Mouse (Mus musculus) myocyte (in vitro differentiated cells): ENCODE results near the gene Eef1akmt4. TPM values are rescaled to one million over a fixed set of nuclear protein-coding genes. Genes with fewer than 3 reads are reported as not detected.
A peak's percentile ranks its signal among the peaks of the same experiment; 100 is the strongest.

Experiments used
- H3K27me3 ChIP-seq: one replicate; pipeline ENCODE4 v1.6.1; 2011; ENCODE audit not compliant: control insufficient read depth, insufficient read depth, insufficient read length
- H3K36me3 ChIP-seq: one replicate; pipeline ENCODE4 v1.6.1; 2011; ENCODE audit not compliant: control insufficient read depth, insufficient read depth
- H3K4me2 ChIP-seq: one replicate; pipeline ENCODE4 v1.6.1; 2011; ENCODE audit warnings: low read depth, control low read depth
- H3K4me3 ChIP-seq: one replicate; pipeline ENCODE4 v1.5.1; 2011; ENCODE audit warnings: mild to moderate bottlenecking, control low read depth, moderate library complexity
- H3K79me2 ChIP-seq: one replicate; pipeline ENCODE4 v1.6.1; 2011; ENCODE audit not compliant: control insufficient read depth, insufficient read depth
- H3ac ChIP-seq: one replicate; pipeline ENCODE4 v1.6.1; 2011; ENCODE audit not compliant: control insufficient read depth, insufficient read length
- CEBPB ChIP-seq: IDR thresholded peaks from 2 replicates; pipeline ENCODE4 v1.6.1; 2011; ENCODE audit warnings: mild to moderate bottlenecking, moderate library complexity; ENCODE audit not compliant: poor library complexity, insufficient read depth, severe bottlenecking
- E2F4 ChIP-seq: IDR thresholded peaks from one replicate; pipeline ENCODE4 v1.6.1; 2011; ENCODE audit warnings: mild to moderate bottlenecking, control low read depth, moderate library complexity; ENCODE audit not compliant: insufficient read depth
- MAX ChIP-seq: IDR thresholded peaks from one replicate; pipeline ENCODE4 v1.6.1; 2011; ENCODE audit warnings: low read depth, mild to moderate bottlenecking, control low read depth
- MYOD1 ChIP-seq, 3 experiments: IDR thresholded peaks; one replicate each; pipeline ENCODE4 v1.6.1; 2011; ENCODE audit warnings: control low read depth in 2 of 3, low read depth in 2 of 3, mild to moderate bottlenecking in 2 of 3, moderate library complexity in 1 of 3; ENCODE audit not compliant: insufficient read length in 2 of 3, control insufficient read depth in 1 of 3
- MYOG ChIP-seq, 3 experiments: IDR thresholded peaks; one replicate each; pipeline ENCODE4 v1.6.1; 2011; ENCODE audit warnings: control low read depth in 2 of 3, low read depth in 2 of 3, mild to moderate bottlenecking in 2 of 3; ENCODE audit not compliant: insufficient read length in 2 of 3, control insufficient read depth in 1 of 3, insufficient read depth in 1 of 3
- POLR2A ChIP-seq: IDR thresholded peaks from one replicate; pipeline ENCODE4 v1.6.1; 2011; ENCODE audit warnings: low read depth, mild to moderate bottlenecking, control low read depth, moderate library complexity; ENCODE audit not compliant: insufficient read length
- POLR2AphosphoS2 ChIP-seq: IDR thresholded peaks from one replicate; pipeline ENCODE4 v1.6.1; 2011; ENCODE audit warnings: low read depth, control low read depth; ENCODE audit not compliant: insufficient read length
- REST ChIP-seq: IDR thresholded peaks from one replicate; pipeline ENCODE4 v1.6.1; 2011; ENCODE audit warnings: mild to moderate bottlenecking, control low read depth, moderate library complexity; ENCODE audit not compliant: insufficient read depth, insufficient read length
- SRF ChIP-seq: IDR thresholded peaks from one replicate; pipeline ENCODE4 v1.6.1; 2011; ENCODE audit warnings: low read depth; ENCODE audit not compliant: control insufficient read depth, insufficient read length
- TCF12 ChIP-seq: IDR thresholded peaks from one replicate; pipeline ENCODE4 v1.6.1; 2011; ENCODE audit warnings: mild to moderate bottlenecking, control low read depth; ENCODE audit not compliant: poor library complexity, insufficient read depth, severe bottlenecking
- TCF3 ChIP-seq: IDR thresholded peaks from one replicate; pipeline ENCODE4 v1.6.1; 2011; ENCODE audit warnings: low read depth, control low read depth; ENCODE audit not compliant: insufficient read length
- USF1 ChIP-seq: IDR thresholded peaks from one replicate; pipeline ENCODE4 v1.6.1; 2011; ENCODE audit warnings: low read depth, mild to moderate bottlenecking, control low read depth, moderate library complexity
- polyA plus RNA-seq: library from polyadenylated mRNA; unstranded; fragments of >200 nt; fragmentation: generic; extraction: Trizol; gene quantifications from one replicate; pipeline ENCODE4 v1.2.1, GENCODE M21; 2012; ENCODE audit warnings: missing spikeins

Gene Eef1akmt4
- polyA plus RNA-seq, 1 experiment, result 19.1 TPM

GRCm38 (mm10) chr16:20628871-20629391 is 17.5 kb downstream of the Eef1akmt4 start:
- peak overlapping the region; percentile 78 for H3K4me2 ChIP-seq
- H3K4me3 ChIP-seq, result peak overlapping the region; percentile 34
- TF ChIP-seq CEBPB, result no peak
- no peak for TF ChIP-seq TCF12
- no peak for TF ChIP-seq MAX
- TF ChIP-seq MYOG (IDR thresholded peaks at IDR 0.05; ENCODE audit: control insufficient read depth in 1 of 3, insufficient read depth in 1 of 3, insufficient read length in 2 of 3, low read depth in 2 of 3), result no peak
- TF ChIP-seq MYOD1 (IDR thresholded peaks at IDR 0.05; ENCODE audit: control insufficient read depth in 1 of 3, insufficient read length in 2 of 3, low read depth in 2 of 3), result no peak
- no peak for TF ChIP-seq SRF
- TF ChIP-seq USF1, result no peak
- no peak for TF ChIP-seq POLR2AphosphoS2
- H3K27me3 ChIP-seq, result no peaks in the 10 kb centered on the region
- no peaks in the 10 kb centered on the region for H3K36me3 ChIP-seq
- no peak overlapping the region for H3ac ChIP-seq
- no peaks in the 10 kb centered on the region for H3K79me2 ChIP-seq

- Histone ChIP-seq H3K4me2 (peak within 1 kb of the TSS; percentile 78), H3K4me3 (peak within 1 kb of the TSS; percentile 34), H3K27me3 (no peaks in the 10 kb centered on the region), H3K79me2 (no peaks in the 10 kb centered on the region), H3K36me3 (no peaks in the 10 kb centered on the region), H3ac (no peak within 1 kb of the TSS)
- no peak for TF ChIP-seq REST
- TF ChIP-seq MYOD1 (IDR thresholded peaks at IDR 0.05; ENCODE audit: control insufficient read depth in 1 of 3, insufficient read length in 2 of 3, low read depth in 2 of 3), result no peak
- peak; percentile 38 for TF ChIP-seq POLR2AphosphoS2
- no peak for TF ChIP-seq MYOG (IDR thresholded peaks at IDR 0.05; ENCODE audit: control insufficient read depth in 1 of 3, insufficient read depth in 1 of 3, insufficient read length in 2 of 3, low read depth in 2 of 3)
- no peak for TF ChIP-seq SRF
- peak; percentile 64 for TF ChIP-seq POLR2A
Measured at GRCm38 (mm10) chr16:20629731-20630634, 18.6 kb downstream of the Eef1akmt4 start, which contains the start of gene Ece2. Gene Ece2 (plus strand): TSS chr16:20629828.

GRCm38 (mm10) chr16:20637410-20637809 is 26.0 kb downstream of the Eef1akmt4 start:
- Histone ChIP-seq H3K4me3 (no peak overlapping the region), H3K36me3 (no peaks in the 10 kb centered on the region), H3ac (no peak overlapping the region), H3K4me2 (no peak overlapping the region), H3K79me2 (no peaks in the 10 kb centered on the region), H3K27me3 (no peaks in the 10 kb centered on the region)
- no peak for TF ChIP-seq SRF
- no peak for TF ChIP-seq TCF3
- TF ChIP-seq POLR2AphosphoS2, result no peak
- no peak for TF ChIP-seq E2F4
- no peak for TF ChIP-seq POLR2A
- TF ChIP-seq MYOD1 (IDR thresholded peaks at IDR 0.05; ENCODE audit: control insufficient read depth in 1 of 3, insufficient read length in 2 of 3, low read depth in 2 of 3), result no peak
- TF ChIP-seq MYOG (IDR thresholded peaks at IDR 0.05; ENCODE audit: control insufficient read depth in 1 of 3, insufficient read depth in 1 of 3, insufficient read length in 2 of 3, low read depth in 2 of 3), result no peak
- no peak for TF ChIP-seq REST
- TF ChIP-seq CEBPB, result no peak
- TF ChIP-seq MAX, result no peak
- no peak for TF ChIP-seq USF1
- TF ChIP-seq TCF12, result no peak

- Histone ChIP-seq H3K27me3 (no peaks in the 10 kb centered on the region), H3K4me3 (no peak overlapping the region), H3K79me2 (no peaks in the 10 kb centered on the region), H3K4me2 (no peak overlapping the region), H3K36me3 (no peaks in the 10 kb centered on the region), H3ac (no peak overlapping the region)
- TF ChIP-seq USF1 (no peak), POLR2AphosphoS2 (no peak), MAX (no peak), E2F4 (no peak), SRF (no peak), MYOG (IDR thresholded peaks at IDR 0.05; ENCODE audit: control insufficient read depth in 1 of 3, insufficient read depth in 1 of 3, insufficient read length in 2 of 3, low read depth in 2 of 3) (no peak), CEBPB (no peak), MYOD1 (IDR thresholded peaks at IDR 0.05; ENCODE audit: control insufficient read depth in 1 of 3, insufficient read length in 2 of 3, low read depth in 2 of 3) (no peak), REST (no peak), POLR2A (no peak), TCF3 (no peak)
Measured at GRCm38 (mm10) chr16:20638367-20638766, 27.0 kb downstream of the Eef1akmt4 start.

GRCm38 (mm10) chr16:20642161-20642560 is 30.8 kb downstream of the Eef1akmt4 start:
- H3ac ChIP-seq, result no peak overlapping the region
- no peaks in the 10 kb centered on the region for H3K79me2 ChIP-seq

More at GRCm38 (mm10) chr16:20642161-20642560, 30.8 kb downstream of the Eef1akmt4 start:
- H3K4me3 ChIP-seq, result no peak overlapping the region
- no peak overlapping the region for H3K4me2 ChIP-seq
- TF ChIP-seq CEBPB, result no peak
- TF ChIP-seq USF1, result no peak
- no peak for TF ChIP-seq E2F4
- no peak for TF ChIP-seq POLR2A
- TF ChIP-seq MYOG (IDR thresholded peaks at IDR 0.05; ENCODE audit: control insufficient read depth in 1 of 3, insufficient read depth in 1 of 3, insufficient read length in 2 of 3, low read depth in 2 of 3), result no peak
- TF ChIP-seq POLR2AphosphoS2, result no peak
- TF ChIP-seq SRF, result no peak
- TF ChIP-seq MYOD1 (IDR thresholded peaks at IDR 0.05; ENCODE audit: control insufficient read depth in 1 of 3, insufficient read length in 2 of 3, low read depth in 2 of 3), result no peak
- TF ChIP-seq MAX, result no peak
- H3K36me3 ChIP-seq, result no peaks in the 10 kb centered on the region
- no peaks in the 10 kb centered on the region for H3K27me3 ChIP-seq
